Mouse (Mus musculus) layer of hippocampus, postnatal 25 days (tissue): ENCODE results near the gene Papss2. TPM values are rescaled to one million over a fixed set of nuclear protein-coding genes. Genes with fewer than 3 reads are reported as not detected.
"Not testable (repeated sequence)": the region's sequence is repeated elsewhere in the genome, so short reads cannot be mapped to it uniquely, and the experiment has no call there.

Experiments used
- DNase-seq, 2 experiments: peaks; one replicate each; pipeline ENCODE4 v3.0.0; 2022; ENCODE audit warnings: mixed read lengths in 2 of 2, low spot score in 1 of 2; ENCODE audit errors: extremely low spot score in 1 of 2
- total RNA-seq, 2 experiments: library from RNA; stranded (reverse); gene quantifications; 2 replicates each; pipeline ENCODE4 v1.2.3; 2021

The Papss2 gene
- total RNA-seq, 2 experiments from 2014 or later = 12.1 to 13.8 TPM

DNA sequence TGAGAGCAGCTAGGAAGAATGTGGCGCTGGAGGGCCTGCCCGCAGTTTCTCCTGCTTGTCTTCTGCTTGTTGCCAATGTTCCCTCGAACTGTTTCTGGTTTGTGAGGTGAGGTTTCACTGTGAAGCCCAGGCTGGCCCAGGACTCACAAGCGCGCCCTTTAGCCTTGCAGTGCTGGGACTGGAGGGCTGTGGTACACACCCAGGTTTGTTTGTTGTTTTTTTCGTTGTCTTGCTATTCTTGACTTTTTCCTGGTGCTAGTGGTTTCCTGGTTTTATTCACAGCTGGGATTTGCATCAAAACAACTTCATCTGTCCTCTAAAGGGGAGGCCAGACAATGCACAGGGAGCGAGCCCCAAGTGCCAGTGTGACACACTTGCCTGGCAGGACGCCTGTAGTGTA is 39.3 kb downstream of the Papss2 start:
- DNase-seq = no peak

DNA sequence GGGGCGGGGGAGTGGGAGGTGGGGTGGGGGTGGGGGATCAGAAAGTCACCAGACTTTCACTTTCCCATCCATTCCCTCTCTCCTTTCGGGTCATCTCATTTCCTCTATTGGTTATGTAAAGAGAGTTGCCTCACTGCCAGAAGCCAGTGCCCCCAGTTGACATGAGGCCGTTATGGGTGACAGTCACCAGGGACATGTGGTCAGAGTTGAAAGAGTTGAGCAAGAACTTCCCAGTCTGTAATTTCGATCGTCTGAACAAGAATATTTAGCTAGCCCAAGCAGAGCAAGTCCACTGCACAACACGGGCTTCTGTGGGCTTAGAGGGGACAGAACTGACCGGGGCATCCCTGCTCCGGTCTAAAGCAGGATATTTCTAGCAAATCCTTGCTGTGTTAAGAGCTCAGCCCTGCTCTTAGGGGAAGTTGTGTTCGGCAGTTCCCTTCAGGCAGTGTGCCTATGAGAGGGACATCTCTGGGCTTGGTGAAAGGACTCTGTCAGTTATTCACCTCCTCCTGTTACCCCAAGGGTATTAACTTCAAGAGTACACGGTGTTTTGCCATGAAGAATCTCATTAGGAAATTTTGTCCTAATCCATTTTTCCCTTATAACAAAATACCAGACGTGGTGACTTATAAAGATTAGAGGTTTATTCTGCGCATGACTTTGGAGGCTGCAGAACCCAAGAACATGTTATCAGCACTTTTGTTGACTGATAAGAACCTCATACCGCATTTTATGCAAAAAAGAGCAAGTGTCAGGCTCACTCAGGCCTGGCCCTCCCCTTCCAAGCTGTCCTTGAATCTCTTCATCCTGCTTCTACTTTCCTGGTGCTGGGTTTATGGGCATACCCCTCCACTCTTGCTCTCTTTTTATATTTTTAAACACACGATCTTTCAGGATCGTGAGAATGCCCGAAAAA is 42.0 kb downstream of the Papss2 start:
- no peak for DNase-seq

DNA sequence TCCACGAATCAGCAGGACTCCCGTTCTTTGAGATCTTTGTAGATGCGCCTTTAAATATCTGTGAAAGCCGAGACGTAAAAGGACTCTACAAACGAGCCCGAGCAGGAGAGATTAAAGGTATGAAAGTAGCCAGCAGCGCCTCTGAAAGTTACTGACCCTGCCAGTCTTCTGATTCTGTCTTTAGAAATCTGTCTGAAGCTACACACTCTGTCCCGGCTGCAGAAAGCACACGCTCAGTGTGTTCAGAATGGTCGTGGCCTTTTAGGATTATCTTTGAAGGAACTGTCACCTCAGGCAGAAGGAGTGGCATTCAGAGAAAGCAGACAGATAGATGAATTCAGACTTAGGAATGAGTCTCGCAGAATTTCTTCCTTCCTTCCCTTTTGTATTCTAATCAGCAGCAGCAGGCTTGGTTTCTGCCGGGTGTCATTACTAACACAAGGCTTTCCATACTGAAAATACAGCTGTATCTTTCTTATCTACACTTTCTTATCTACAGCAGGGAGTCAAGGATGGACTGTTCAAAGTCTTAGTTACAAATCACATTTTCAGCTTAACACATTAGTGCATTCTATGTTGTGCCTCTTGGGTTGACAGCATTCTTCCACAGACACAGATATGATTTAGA is 42.8 kb downstream of the Papss2 start:
- no peak for DNase-seq

DNA sequence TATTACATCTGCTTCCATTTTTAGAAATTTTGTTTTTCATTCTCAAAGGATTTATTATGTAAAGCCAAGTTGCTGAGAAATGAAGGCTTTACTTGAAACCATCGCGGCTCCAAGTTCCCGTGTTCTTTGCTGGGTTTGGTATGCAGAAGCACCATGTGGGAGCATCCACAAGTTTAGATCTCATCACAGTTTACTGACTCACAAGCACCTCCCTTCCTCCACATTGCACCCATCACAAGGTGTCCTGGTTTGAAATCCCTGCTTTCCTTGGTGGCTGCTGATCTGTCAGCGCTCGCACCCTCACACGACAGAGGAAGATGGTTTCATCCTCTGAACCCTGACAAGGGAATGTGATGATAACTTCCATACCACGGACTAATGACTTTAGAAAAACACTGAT is 45.9 kb downstream of the Papss2 start:
- no peak for DNase-seq

DNA sequence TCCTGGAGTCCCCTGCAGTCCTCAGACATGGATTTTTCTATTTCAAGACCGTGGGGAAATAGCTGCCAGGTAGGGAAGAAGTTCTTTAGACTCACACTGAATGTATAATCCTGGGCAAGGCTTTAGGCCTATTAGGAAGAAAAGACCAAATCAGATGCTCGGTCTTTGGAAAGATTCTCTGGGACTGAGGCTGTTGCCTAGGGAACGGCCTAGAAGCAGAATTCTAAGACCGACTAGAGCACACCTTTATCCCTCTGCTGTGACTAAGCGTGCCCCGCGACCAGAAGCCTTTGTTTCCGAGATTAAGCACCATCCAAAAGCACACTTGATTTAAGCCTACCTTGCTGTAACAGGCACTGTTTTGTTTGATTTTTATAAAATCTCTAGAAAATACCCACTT is 46.4 kb downstream of the Papss2 start:
- no peak for DNase-seq

DNA sequence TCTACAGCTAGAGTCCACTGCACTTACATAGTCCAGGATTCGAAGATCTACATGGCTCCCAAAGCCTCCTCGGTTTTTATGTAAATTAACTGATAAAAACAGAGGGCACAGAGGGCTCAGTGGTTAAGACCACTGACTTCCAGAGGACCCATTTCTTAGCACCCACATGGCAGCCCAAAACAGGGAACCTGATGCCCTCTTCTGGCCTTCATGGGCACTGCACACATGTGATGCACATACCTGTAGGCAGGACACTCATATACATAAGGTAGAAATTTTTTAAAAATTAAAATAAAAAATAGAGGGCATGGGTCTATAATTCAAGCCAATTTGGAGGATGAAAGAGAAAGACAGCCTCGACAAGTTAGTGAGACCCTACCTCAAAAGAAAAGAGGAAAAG is 48.1 kb downstream of the Papss2 start:
- no peak for DNase-seq

DNA sequence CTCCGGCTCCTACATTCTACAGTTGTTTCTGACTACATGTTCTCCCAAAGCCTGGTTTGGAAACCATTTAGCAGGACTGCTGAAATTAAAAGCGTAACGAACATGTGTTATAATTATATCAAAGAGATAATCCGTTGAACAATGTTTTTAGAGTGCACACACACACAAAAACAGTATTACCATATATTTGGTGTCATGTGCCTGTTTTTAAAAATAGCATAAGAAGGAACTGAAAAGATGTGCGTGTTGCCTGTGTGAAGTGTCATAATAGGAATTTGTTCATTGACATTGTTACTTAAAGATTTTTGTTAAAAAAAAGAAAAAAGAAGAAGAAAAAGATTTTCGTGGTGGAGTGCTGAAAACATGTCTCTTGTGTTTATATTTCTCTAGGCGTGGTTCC is 50.3 kb downstream of the Papss2 start:
- no peak for DNase-seq

DNA sequence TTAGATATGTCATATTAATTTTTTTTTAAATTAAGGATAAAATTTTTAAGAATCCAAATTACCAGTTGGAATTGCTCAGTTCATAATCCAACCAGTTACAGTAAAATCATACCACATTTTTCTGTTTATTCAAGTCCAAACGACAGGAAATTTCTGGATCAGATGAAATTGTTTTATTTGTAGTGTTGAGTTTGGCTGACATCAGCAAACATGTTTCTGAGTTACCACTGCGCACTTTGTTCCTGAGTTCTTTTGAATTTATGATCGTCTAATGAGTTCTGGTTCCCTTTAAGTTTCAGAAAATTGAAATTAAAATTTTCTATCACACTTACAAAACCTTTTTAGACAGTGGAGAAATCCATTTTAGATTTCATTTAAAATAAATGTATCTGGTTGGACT is 50.8 kb downstream of the Papss2 start:
- no peak for DNase-seq

DNA sequence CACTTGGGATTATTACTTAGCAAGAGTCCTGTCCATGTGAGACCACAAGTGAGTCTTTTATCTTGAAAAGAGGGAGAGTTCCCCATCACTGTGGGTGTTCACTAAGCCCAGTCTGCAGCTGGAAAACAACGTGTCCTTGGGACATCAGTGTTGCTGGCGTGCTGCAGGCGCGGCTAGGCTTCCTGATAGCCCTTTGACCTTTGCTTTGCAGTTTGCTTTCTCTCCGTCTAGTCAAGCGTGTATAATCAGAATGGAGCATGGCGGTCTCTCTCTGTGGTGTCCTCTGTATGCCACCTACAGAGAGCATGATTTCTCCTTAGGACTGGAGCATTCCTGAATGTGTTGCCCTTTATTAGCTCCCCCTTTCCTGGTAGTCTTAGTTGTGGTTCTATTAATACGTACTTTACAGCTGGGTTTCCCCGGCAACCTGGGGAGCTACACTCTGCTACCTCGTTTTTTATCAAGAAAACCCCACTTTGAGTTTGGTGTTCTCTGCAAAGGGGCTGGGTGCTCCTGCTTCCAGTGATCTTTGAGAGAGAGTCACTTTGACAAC is 52.5 kb downstream of the Papss2 start:
- no peak for DNase-seq

DNA sequence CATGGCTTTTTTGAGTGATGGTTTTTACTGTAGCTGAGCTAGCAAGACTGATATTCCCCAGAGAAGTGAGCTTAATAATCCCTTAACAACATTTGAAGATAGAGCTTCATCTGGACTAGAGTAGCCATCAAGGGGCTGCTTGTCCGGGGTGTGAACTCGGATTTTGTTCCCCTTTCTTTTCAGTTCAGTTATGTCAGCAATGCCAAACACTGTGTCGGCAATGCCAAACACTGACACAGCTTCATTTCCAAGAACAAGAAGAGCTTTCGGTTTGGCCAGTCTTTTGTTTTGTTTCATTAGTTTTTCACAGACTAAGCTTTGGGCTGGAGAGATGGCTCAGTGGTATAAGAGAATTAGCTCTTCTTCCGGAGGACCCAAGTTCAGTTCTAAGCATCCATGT is 55.5 kb downstream of the Papss2 start:
- no peak for DNase-seq

DNA sequence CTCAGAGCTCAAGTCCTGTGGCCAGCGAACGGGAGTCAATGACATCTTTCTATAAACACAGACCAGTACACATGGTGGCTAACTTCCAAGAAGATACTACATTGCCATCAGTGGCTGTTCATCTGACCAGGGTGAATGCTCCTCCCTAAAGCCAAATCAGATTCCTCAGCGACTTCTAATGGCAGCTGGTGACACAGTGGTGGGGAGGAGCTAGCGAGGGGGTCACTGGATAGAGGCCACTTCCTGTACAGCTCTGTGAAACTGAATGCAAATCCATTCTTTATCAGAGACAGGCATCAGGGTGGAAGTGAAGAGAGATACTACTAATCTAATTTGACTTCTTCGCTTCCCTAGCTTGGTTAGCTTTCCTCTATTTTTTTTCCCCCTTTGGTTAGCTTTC is 57.5 kb downstream of the Papss2 start:
- no peak for DNase-seq

DNA sequence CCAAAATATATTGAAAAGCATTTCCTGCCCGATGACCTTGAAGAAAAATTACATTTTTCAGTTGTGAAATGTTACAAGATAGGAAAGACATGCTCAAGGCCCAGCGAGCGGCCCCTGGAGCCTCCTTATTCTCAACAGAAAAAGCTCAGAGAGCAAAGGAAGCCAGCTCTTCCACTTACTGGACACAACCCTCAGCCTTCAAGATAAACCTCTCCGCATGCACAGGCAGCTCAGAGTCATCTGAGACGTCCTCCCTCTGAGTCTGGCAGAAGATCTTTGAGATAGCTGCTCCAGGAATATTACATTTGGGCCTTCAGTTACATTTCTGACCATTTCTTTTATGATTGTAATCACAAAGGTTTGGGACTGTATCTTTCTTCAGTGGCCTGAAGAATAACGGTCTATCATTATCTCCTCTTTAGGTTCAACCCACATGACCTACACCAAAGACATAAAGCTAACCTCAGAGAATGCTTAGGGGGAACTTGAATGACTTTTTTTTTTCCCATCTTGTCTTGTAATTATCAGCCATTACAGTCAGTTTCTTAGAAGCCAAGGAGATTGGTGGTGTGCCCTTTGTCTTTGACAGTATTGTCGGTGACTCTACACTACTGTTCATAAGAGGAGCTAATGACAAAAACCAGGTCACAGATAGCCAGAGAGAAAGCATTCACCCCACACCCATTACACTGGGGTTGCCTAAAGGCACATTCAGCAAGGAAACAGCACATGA is 58.2 kb downstream of the Papss2 start:
- no peak for DNase-seq

DNA sequence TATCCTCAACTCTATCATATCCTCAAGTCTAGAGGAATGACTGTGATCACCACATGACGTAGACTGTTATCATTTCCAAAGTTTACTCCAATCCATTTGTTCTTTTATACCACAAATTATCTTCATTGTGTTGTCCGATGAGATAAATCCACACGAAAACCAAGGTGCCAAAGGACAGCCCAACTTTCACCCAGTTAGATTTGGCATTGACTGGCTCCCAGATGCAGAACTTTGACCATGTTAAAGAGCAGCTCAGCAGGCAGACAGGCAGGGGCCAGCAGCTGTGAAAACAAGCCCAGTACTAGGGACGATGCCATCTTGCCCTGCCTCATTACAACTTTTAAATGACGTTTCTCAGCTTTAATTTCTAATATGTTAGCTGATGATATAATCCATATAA is 63.8 kb downstream of the Papss2 start:
- no peak for DNase-seq

DNA sequence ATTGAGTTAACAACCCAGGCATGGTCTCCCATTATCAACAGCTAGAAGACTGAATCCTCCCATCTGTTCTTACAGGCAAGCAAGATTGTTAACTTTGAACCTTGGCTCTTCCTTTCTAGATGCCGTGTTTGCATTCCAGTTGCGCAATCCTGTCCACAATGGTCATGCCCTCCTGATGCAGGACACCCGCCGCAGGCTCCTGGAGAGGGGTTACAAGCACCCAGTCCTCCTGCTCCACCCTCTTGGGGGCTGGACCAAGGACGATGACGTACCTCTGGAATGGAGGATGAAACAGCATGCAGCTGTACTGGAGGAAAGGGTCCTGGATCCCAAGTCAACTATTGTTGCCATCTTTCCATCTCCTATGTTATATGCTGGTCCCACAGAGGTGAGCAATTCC is 67.3 kb downstream of the Papss2 start:
- DNase-seq = no peak

DNA sequence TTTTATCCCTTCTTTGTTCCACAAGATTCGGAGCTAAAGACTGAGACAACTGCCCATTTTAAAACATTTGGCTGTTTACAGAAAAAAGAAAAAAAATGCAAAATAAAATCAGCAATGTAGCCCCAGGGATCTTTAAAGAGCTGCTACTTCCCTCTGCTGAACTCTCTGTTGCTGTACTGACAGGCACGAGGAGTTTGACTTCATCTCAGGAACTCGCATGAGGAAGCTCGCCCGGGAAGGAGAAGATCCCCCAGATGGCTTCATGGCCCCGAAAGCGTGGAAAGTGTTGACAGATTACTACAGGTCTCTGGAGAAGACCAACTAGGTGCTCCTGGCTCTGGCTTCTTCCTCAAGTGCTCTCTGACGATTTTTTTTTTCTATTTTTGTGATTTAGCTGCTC is 69.7 kb downstream of the Papss2 start:
- DNase-seq = no peak

DNA sequence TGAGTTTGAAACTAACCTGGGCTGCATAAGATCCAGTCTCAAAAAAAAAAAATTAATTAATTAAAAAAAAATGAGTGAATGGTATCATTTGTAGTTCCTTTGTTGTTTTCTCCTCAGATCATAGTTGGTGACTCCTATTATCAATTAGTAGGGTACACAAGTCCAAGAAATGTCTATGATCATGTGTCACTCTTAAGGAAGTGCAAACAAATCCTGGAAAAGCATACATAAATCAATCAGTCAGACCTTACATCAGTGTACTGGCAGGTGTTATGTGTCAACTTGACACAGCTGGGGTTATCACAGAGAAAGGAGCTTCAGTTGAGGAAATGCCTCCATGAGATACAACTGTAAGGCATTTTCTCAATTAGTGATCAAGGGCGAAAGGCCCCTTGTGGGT is 72.2 kb downstream of the Papss2 start:
- not testable (repeated sequence) for DNase-seq

DNA sequence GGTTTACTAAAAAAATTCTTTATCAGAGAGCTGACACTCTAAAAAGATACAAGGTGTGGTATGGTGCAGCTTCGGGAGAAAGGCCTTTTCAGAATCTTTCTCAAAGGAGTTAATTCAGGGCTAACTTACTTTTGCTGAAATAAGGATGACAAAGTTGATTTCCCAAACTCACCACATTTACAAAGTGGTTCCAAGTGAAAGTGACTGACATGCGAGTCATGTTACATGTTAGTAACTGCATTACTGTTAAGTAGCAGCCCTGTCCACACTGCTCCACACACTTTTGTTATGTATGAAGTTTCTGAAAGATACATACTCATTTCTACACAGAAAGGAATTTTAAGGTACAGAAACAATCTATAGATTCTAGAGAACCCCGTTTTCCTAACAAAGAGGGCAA is 80.2 kb downstream of the Papss2 start:
- DNase-seq = no peak

DNA sequence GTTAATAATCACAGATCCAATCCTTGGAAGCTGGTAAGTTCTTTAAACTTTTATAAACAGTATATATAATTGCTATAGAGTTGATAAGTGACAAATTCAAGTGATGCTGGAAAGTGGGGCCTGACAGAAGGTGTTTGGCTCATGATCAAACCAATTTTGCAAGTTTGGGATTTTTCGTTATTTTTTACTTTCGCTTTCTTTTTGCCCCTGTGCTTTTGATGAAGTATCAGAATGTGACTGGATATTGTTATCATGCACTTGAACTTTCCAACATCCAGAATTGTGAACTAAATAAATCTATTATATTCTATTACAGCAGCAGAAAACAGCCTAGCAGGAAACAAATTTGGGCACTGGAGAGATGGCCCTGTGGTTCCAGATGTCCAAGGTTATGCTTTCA is 85.3 kb downstream of the Papss2 start:
- no peak for DNase-seq

DNA sequence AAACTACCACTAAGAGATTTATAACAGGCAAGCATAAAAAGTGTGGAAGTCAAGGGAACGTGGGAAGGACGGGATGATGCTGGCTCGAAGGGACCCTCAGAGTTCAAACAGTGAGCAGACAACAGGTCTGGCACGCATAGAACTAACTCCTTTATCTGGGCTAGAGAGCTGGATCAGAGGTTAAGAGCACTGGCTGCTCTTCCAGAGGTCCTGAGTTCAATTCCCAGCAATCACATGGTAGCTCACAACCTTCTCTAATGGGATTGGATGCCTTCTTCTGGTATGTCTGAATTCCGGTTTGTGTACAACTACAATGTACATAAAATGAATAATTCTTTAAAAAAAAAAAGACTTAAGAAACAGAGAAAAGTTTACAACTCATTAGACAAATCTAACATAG is 87.5 kb downstream of the Papss2 start:
- DNase-seq = no peak

DNA sequence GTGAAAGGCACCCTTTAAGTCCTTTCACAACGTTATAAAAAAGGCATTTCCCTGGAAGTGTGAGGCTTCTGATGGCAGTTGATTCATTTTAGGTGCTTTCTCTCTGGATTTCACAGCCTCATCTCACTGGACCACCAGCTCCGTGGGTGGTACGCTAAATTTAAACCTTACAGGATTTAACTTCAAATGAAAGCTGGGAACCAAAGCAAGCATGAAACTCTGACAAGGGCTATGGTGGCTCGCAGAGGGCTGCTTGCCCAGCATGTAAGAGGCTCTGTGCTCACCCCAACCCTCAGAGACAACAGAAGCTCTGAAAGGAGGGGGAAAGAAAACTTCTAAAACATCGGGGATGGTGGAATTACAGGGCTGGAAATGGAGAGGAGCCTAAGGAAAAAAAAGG is 92.1 kb downstream of the Papss2 start:
- no peak for DNase-seq

DNA sequence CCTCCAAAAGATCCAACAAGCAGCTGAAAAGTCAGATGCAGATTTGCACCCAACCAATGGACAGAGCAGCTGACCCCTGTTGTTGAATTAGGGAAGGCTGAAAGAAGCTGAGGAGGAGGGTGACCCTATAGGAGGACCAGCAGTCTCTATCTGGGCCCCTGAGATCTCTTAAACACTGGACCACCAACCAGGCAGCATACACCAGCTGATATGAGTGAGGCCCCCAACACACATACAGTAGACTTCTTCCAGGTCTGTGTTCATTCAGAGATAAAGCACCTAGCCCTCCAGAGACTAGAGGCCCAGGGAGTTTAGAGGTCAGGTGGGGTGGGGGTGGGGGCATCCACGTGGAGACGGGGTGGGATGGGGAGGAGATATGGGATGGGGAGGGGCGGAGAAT is 92.6 kb downstream of the Papss2 start:
- not testable (repeated sequence) for DNase-seq
